Mouse (Mus musculus) 416B (cell line): ENCODE data around the gene Ppard.
"Not testable (repeated sequence)": the region's sequence is repeated elsewhere in the genome, so short reads cannot be mapped to it uniquely, and the experiment has no call there.

ENCODE experiments used
- DNase-seq: peaks from one replicate; pipeline ENCODE4 v3.0.0; 2011; ENCODE audit warnings: low read depth

Ppard gene

DNA sequence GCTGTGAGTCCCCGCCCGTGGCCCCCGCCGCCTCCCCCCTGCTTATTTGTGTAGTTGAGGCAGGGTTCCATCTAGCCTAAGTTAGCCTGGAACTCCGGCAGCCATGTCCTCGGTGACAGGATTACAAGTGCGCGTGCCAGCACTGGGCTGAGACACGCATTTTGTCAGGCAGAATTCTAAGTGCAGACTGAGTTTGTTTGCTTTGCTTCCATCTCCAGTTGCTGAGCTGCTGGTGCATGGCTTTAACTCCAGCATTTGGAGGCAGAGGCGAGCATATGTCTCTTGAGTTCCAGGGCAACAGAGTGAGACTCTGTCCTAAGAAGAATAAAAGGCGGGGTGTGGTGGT, 81.4 kb downstream of the Ppard start:
- DNase-seq = peak; percentile 57

DNA sequence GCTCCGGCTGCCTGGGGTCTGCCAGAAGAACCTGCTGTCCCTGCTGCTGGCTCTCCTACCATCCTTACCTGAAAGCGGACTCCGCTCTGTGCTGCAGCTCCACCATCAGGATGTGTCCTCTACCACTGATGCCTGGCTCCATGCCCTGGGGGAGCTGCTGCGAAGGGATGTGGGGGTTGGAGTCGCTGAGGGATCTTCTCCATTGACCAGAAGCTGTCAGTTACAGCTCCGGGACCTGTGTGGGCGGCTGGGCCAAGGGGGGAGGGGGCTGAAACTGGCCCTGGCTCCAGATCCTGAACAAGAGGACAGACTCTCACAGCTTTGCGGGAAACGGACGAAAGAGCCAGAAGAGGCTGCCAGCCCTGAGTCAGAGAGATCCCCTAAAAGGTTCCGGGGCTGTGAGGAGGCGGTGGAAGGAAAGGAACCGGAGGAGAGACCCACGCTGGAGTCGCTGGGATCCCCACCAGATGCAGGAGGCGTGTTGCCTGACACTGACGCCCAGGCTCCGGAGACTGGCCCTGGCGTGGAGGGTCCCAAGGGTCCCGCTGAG, 83.2 kb downstream of the Ppard start:
- DNase-seq = no peak

DNA sequence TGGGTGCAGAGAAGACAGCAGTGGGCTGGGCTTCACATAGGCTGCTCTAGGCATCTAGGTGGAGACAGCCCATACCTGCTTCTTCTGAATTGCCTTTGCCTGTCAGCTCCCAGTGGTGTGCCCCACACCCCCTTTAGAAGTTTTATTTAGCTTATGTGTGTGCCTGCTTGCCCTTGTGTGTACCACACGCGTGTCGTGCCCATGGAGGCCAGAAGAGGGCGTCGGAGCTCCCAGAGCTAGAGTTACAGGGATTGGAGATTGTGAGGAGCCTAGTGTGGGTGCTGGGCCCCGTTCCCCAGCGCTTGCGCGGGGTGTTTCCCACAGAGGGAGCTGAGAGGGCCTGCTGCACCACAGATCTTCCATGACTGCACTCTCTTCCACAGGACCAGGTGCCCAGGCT, 84.0 kb downstream of the Ppard start:
- DNase-seq = no peak

DNA sequence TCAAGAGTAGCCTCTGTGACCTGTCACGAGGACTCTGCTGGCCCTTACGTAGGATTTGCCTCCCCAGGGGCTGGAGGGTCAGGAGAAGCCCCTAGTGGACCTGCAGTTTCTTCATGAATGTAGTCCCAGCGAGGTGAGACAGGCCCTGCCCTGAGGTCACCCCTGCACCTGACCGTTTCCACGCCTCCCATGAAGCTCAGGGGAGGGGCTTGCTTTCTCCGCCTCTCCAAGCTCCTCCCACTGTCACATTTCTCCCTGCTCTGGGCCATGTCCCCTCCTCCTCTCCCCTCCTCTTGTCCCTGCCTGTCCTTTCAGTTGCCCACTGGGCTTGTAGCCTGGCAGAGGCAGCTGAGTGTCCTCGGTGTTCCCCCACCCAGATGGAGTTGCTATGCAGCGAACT, 84.6 kb downstream of the Ppard start:
- no peak for DNase-seq

DNA sequence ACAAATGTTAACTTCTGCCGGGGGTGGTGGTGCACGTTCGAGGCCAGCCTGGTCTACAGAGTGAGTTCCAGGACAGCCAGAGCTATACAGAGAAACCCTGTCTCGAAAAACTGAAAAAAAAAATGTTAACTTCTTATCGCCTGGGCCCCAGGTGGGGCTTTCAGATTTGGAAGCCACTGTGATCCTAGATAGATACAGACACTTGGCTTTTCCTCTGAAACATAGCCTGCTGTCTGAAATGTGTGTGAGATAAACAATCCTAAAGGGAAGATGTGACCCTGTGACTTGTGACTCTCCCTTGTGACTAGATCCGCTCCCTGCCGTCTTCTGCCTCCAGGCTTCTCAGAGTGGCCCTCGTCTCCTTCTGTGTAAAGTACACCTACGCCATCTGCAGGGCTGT, 85.2 kb downstream of the Ppard start:
- DNase-seq = no peak

DNA sequence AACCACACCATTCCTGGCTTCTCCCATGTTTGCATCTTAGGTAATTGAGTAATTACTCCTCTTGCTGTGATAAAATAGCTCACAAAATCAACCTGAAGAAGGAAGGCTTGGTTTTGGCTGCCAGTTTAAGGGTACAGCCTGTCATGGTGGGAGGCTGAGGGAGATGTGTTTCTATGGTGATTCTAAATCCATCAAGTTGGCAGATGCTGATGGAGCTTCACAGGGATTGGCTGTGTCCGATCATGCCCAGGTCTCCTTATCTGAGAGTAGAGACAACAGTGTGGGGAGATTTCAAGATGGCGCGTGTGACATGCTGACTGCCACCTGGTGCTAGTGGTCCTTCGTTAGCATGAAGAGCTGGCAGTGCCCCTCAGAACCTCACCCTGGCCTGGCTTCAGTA, 89.2 kb downstream of the Ppard start:
- DNase-seq = no peak

DNA sequence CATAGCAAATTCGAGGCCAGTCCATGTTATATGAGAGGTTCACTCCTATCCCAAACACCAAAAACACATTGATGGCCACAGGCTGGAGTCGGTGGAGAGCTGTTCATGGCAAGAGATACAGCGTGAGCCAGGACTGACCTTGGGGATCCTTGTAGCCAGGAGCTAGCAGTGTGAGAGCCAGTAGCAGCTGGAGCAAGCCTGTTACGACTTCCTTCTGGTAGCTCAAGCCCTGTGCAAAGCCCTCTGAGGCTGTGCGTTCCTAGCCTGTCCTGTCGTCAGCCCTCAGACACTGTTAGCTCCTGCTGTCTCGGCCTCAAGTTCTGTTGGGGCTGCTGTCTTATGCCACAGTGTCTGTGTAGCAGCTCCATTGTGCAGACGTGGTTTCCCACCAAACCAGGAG, 91.3 kb downstream of the Ppard start:
- no peak for DNase-seq

DNA sequence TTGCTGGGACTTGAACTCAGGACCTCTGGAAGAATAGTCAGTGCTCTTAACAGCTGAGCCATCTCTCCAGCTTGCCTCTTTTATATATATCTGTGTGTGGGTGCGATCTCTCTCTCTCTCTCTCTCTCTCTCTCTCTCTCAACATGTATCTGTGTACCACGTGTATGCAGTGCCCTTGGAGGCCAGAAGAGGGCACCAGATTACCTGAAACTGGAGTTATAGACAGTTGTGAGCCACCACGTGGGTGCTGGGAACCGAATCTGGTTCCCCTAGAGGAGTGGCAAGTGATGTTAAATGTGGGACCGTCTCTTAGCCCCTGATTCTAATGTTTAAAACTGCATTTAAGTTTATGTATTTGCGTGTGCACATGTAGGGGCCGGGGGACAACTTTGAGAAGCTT, 91.9 kb downstream of the Ppard start:
- DNase-seq = not testable (repeated sequence)

DNA sequence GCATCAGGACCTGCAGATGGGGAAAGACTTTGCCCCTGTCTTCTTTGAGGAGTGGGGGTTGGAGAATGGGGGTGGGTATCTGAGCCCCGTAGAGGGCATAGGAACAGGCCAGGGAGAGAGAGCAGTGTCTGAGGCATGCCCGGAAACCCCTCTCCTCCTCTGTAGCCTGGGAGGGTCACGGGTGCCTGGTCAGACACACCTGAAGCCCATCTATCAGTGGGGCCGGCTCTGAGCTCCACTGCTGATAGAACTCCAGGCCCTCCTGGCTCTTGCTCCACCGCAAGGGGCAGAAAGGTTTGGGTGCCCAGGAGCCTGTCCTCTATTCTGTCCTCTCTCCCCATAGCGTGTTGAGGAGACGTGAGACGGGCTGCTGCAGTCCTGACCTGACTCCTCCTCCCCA, 93.3 kb downstream of the Ppard start:
- DNase-seq = no peak

DNA sequence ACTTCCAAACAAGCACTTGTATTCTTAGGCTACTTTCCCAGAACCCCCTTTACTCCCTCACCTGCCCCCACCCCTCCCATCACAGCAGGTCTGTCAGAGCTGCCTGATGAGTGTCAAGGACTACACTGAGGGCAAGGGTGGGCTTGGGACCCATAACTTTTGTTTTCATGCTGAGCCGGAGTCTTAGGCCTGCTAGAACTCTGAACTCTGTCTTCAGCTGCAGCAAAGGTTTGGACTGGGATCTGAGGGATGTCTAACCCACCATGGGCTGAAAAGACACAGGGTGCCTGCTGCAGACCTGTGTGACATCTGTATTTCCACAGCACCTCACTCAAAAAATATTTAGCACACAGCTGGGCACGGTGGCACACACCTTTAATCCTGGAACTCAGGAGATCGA, 94.5 kb downstream of the Ppard start:
- DNase-seq = no peak

DNA sequence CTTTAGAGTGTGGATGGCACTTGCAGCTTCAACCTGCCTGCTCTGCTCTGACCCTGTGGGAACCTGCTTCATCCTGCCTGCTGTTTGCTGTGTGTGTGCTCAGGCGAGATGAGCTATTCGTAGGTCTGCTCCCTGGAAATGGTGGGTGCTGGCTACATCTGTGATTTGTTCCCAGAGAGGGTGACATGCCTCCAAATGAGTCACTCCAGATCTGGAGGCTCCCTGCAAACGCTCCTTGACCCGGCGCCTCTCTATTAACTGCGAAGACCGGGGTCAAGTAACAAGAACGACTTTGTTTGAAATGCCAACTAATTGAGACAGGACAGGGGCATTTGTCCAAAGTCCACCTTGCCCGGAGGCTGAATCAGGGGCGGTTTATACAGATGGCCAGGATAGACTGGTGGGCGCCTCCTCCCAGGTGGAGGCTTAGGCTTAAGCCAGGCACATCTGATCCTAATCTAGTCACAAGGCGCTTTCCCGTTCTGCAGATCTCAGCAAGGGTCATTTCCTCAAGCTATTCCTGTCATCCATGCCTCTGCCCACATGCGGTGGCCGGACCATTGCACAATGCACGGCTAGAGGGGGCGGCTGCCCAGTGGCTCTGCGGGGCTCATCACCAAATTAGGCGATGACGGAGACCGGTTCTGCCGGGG, 95.3 kb downstream of the Ppard start:
- DNase-seq = peak; percentile 92

DNA sequence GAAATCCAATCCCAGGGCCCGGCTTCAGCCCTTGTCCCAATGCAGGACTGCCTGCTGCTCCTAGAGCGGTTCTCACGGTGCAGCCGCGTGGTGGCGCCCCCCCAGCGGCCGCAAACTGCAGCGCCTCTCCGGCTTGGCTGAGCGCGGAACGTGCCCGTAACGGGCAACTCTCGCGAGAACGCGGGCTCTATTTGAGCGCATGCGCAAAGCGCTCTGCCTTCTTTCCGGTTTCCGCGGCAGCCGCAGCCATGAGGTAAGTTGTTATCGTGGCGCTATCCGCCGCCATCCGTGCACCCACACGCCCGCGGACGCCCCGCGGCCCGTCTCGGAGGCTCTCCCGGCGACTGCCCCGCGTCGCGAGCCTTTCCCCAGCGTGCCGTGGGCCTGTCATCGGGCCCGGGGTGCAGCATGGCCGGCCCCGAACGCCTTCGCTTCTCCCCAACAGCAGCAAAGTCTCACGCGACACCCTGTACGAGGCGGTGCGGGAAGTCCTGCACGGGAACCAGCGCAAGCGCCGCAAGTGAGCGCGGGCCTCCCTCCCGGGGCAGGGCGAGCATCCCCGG, 95.9 kb downstream of the Ppard start, which contains the start of gene Rpl10a:
Gene Rpl10a, plus strand, starts transcription at position 106 of the 563 bp plus-strand sequence.
- peak; percentile 95 for DNase-seq

DNA sequence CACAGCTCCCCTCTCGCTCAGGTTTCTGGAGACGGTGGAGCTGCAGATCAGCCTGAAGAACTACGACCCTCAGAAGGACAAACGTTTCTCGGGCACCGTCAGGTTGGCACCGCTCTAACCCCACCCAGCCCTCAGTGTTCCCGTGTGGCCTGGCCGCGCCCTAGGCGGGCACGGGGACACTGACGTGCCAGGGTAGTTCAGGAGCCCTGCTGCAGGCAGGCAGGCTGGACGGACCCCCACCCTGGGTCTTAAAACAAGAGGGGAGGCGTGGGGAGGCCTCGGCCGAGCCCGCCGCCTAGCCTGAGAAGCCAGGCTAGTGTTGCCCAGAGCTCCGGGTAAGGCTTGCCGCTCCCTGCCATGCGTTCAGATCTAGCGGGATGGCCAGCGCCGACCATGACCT, 96.4 kb downstream of the Ppard start:
- DNase-seq = peak; percentile 40

DNA sequence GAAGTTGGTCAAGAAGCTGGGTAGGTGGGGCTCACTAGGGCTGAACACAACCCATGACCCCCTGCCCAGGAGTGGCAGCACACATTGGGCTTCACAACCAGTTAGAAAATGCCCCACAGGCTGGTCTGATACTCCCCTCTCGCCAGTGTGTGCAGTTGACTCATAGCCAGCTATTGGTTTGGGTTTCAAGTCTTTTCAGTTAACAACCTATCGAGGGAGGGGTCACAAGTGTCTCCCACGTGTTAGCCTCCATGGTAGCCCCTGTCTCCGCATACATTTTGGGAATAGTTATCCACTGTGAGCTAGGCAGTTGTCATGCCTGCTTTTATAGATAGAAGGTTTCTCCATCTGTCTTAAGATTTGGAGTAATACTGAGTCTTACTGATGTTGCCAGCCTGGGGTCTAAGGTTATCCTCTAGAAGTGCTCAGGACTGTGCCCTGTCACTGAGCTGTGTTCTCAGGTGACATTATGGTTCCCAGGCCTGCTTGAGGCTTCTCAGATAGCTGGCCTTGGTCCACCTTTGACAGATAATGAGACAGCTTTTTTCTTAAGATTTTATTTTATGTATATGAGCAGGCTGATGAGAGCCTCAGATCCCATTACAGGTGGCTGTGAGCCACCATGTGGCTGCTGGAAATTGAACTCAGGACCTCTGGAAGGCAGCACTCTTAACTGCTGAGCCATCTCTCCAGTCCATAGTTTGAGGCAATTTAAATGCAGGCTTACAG, 97.2 kb downstream of the Ppard start:
- DNase-seq = peak; percentile 56

DNA sequence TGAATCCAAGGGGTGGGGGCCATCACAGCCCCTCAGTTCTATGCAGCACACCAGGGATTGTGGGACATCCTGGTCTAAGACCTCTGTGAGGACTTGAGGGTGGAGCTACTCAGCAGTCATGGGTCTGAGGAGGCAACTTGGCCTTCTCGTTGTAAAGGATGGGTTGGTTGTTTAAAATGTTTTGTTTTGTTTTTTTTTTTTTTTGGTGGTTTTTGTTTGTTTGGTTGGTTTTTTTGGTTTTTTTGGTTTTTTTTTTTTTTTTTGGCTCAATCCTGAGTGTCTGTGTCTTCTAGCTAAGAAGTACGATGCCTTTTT, 97.7 kb downstream of the Ppard start:
- DNase-seq = peak; percentile 33

DNA sequence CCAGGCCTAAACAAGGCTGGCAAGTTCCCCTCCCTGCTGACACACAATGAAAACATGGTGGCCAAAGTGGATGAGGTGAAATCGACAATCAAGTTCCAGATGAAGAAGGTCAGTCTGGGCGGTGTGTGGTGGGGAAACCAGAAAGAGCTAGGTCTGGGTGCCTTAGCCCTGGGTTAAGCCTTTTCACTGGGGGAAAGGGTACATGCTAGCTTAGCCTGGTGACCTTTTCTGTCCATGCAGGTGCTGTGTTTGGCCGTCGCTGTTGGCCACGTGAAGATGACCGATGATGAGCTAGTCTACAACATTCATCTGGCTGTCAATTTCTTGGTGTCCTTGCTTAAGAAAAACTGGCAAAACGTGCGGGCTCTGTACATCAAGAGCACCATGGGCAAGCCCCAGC, 98.1 kb downstream of the Ppard start:
- not testable (repeated sequence) for DNase-seq

DNA sequence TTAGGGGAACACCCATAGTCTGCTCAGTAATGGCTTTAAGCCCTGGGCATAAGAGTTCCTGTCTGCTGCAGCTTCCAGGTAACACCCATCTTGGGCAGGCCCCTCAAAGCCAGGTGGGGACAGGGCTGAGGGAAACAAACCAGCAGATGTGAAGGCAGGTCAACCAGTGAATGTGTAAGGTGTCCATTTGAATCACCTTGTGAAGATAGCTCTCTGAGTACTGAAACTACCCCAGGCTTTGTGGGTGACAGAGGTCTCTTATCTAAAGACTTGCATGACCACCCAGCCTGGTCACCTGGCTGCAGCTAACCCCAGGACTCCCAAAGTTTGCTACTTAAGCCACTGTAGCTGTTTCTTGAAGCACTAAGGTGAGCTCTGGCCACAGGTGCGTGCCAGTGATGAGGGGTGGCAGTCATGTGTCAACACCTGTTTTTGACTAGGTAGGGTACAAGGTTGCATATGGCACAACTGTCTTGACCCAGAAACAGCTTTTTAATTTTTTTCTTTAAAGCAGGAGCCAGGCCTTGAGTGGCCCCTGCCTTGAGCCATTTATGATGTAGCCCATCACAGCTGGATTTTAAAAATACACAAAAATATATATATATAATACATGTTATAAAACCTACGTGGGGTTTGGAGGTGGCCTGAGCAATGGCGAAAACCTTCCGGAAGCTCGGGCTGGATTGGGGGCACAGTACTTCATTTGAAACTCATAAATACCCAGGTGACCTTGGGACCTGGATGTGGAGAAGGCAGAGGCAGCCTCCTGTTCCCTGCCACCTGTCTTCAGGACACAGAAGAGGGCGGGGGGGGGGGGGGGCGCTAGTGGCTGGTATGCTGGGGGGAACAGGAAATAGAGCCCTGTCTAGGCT, 99.0 kb downstream of the Ppard start:
- peak; percentile 43 for DNase-seq

DNA sequence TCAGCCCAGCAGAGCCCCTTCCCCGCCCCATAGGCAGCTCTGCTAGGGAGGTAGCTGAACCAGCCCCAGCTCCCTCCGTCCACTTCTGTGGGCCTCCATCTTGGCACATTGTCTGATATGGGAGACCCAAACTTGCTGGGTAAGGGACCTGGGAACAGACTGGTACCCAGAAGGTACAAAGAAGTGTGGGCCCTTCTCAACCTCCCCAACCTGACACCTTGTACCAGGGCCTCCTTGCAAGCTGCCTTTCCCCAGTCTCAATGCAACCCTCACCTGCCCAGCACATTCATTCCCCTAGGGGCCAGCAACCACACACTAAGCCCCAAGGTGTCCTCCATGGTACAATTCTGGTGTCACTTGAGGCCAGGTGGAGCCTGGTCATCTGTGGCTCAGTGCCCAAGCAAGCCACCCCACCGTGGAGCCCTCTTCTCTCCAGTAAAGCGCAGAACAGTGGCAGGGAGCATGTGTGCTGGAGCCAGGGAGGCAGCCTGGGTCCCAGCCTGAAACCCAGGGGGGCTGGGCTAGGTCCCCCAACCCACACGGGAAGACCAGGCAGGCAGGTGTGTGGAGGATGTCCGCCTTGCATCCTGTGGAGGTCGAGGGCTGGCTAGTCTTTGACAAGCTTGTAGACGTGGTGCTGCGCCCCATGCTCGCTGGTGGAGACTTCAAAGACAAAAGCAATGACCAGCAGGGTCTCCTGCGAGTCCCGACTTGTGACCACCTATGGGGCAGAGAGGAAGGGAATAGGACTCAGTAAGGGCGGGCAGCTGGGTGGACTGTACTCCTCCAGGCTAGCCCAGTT, 99.8 kb downstream of the Ppard start:
- DNase-seq = no peak

DNA sequence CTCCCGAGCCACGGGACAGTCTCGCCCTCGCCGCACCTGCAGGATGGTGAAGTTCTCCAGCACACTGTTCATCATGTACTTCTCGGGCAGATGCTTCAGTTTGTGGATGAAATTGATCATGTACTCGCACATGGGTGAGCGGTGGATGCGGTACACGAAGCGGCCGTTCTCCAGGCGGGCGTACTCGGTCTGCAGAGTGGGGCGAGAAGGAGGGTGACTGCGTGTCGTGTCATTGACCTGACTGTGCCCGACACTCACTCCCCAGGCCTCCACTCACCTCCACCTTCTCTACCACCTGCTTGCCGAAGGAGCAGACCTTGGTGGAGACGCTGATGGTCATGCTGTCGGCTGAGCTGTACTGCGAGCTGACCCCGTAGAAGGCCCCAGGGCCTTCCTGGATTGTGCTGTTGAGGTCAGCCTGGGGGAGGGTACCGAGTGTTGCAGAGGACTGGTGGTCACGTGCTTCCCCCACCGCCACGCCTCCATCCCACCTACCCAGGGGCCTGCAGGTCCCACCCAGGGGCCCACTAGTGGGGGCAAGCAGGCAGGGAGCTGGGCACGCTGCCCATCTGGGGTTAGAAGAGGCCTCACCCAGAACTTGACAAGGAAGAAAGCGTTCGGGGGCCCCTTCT, 100.5 kb downstream of the Ppard start:
- DNase-seq = no peak

DNA sequence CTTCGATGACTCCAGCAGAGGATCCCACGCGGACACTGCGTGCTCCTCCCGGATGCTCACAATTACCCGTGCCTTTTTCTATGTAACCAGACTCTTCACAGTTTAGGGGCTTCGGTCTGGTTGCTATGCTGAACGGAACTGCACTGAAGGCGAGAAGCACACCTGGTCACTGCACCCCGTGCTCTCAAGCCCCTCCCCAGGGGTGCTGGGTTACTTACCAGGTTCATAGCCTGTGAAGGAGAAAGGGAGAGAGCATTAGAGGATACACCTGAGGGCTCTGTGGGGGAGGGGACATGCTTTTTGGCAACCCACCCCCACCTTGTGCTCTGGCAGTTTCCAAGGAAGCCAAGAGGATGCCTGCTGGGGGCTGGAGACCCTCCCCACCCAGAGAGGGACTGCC, 102.8 kb downstream of the Ppard start:
- no peak for DNase-seq

DNA sequence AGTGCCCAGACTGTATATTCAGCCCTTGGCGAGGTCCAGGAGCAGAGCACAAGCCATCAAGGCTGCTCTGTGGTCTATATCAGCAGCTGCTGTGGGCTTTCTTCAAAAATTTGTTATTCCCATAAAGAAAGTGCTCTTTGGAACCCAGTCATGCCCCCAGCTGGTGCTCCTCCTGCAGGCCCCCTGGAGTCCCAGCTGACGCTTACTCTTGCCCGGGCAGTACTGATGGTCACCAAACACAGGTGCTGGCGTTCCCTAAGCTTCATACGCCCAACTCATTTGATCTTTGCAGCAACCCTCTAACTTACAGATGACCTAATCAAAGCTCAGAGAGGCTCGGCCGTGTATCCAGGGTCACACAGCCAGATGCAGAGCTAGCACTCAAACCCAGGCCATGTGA, 105.0 kb downstream of the Ppard start:
- no peak for DNase-seq
